Mouse (Mus musculus) forebrain, postnatal 0 days (tissue): ENCODE measurements around the gene Ulbp1. TPM values are rescaled to one million over a fixed set of nuclear protein-coding genes. Genes with fewer than 3 reads are reported as not detected.
A peak's percentile ranks its signal among the peaks of the same experiment; 100 is the strongest.
"Not testable (repeated sequence)": the region's sequence is repeated elsewhere in the genome, so short reads cannot be mapped to it uniquely, and the experiment has no call there.

Source experiments
- ATAC-seq: fragments of 200-750 bp; cut with Nextera tagmentation; 2 replicates; pipeline ENCODE4 v1.8.0; 2017; ENCODE audit warnings: mild to moderate bottlenecking, moderate library complexity
- DNase-seq: peaks from one replicate; pipeline ENCODE4 v3.0.0-alpha.2; 2015
- H3K27ac ChIP-seq: fragments of 300-500 bp; sonication (generic); 2 replicates; pipeline ENCODE4 v1.5.1; 2014; ENCODE audit warnings: low read depth, mild to moderate bottlenecking, antibody characterized with exemption, low read length, moderate library complexity, mixed read lengths
- H3K27me3 ChIP-seq: fragments of 300-500 bp; sonication (generic); 2 replicates; pipeline ENCODE4 v1.6.1; 2014; ENCODE audit warnings: mild to moderate bottlenecking, low read length, mixed read lengths; ENCODE audit not compliant: insufficient read depth
- H3K36me3 ChIP-seq: fragments of 300-500 bp; sonication (generic); 2 replicates; pipeline ENCODE4 v1.6.1; 2014; ENCODE audit warnings: mild to moderate bottlenecking, moderate library complexity; ENCODE audit not compliant: insufficient read depth
- H3K4me1 ChIP-seq: fragments of 300-500 bp; sonication (generic); 2 replicates; pipeline ENCODE4 v1.6.1; 2014; ENCODE audit warnings: antibody characterized with exemption; ENCODE audit not compliant: insufficient read depth
- H3K4me2 ChIP-seq: fragments of 300-500 bp; sonication (generic); 2 replicates; pipeline ENCODE4 v1.6.1; 2014; ENCODE audit warnings: low read depth, mild to moderate bottlenecking, moderate library complexity
- H3K4me3 ChIP-seq: fragments of 300-500 bp; sonication (generic); 2 replicates; pipeline ENCODE4 v1.5.1; 2014; ENCODE audit warnings: low read depth, low read length, mixed read lengths
- H3K9ac ChIP-seq: fragments of 300-500 bp; sonication (generic); 2 replicates; pipeline ENCODE4 v1.6.1; 2014; ENCODE audit warnings: mild to moderate bottlenecking
- H3K9me3 ChIP-seq: fragments of 300-500 bp; sonication (generic); 2 replicates; pipeline ENCODE4 v1.6.1; 2016; ENCODE audit warnings: low read length
- CTCF ChIP-seq: sonication (generic); IDR thresholded peaks from 2 replicates; pipeline ENCODE4 v1.5.1; 2016; ENCODE audit warnings: antibody characterized with exemption, control low read depth, low read depth
- WGBS: fragments of 180-500 bp; shearing (Covaris S2); extraction: QIAGEN DNeasy Blood & Tissue Kit; methylation state at CpG from one replicate; pipeline ENCODE4 v1.1.7; 2014; 5-methylcytosine and 5-hydroxymethylcytosine counted together
- polyA plus RNA-seq: library from polyadenylated mRNA; unstranded; fragments of >200 nt; fragmentation: Nextera tagmentation; extraction: Ambion mirVana; gene quantifications from 2 replicates; pipeline ENCODE4 v1.2.1, GENCODE M21; 2015
- total RNA-seq: library from RNA; depleted of rRNA; stranded (reverse); fragments of >200 nt; gene quantifications from 2 replicates; pipeline ENCODE4 v1.2.3, GENCODE M21; 2014; rRNA removed

Gene Ulbp1
- 0.54 and 3.5 TPM in 2 replicates for total RNA-seq
- polyA plus RNA-seq, result 0.17 and 0.18 TPM in 2 replicates

DNA sequence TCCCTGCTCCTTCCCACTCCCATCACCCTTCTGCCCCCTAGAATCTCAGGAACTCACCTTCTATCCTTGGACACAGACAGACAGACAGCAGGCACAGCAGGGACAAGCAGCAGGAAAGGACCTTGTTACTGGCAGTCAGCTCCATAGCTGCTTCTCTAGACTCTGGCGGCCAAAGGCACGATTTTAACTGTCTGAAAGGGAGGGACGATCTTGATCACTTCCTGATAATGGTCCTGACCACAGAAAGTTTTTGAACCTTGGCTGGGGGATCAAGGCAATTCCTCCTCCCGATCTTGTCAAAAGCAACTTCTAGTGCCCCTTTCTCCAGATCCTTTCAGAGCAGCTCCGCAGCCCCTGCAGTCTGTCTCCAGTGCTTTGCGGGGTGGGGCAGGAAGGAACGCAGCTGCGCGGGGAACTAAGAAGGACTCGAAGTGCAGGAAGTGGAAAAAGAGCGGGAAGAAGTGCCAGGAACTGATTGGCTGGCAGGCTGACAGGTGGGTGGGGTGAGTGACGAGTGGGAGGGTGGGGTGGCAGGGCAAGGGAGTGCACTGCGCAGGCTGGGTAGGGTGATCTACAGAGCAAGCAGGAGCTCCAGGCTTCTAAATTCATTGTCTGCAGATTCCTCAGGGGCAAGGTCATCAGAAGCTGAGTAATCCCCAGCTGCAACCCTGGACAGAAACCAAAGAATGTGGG lies at the start of gene Ulbp1:
TSS of gene Ulbp1 (minus strand) at position 442 of the 693 bp plus-strand sequence.
- no peaks in the 10 kb centered on the region for H3K9me3 ChIP-seq
- WGBS, result 73% methylated on average over 13 of the region's 13 CpGs
- H3K9ac ChIP-seq, result no peak within 1 kb of the TSS
- H3K4me1 ChIP-seq, result no peaks in the 10 kb centered on the region
- no peak within 1 kb of the TSS for H3K4me2 ChIP-seq
- H3K36me3 ChIP-seq, result no peaks in the 10 kb centered on the region
- ATAC-seq (no peak), DNase-seq (no peak)
- no peak within 1 kb of the TSS for H3K4me3 ChIP-seq
- H3K27me3 ChIP-seq, result no peaks in the 10 kb centered on the region
- TF ChIP-seq CTCF, result no peak
- no peak within 1 kb of the TSS for H3K27ac ChIP-seq

DNA sequence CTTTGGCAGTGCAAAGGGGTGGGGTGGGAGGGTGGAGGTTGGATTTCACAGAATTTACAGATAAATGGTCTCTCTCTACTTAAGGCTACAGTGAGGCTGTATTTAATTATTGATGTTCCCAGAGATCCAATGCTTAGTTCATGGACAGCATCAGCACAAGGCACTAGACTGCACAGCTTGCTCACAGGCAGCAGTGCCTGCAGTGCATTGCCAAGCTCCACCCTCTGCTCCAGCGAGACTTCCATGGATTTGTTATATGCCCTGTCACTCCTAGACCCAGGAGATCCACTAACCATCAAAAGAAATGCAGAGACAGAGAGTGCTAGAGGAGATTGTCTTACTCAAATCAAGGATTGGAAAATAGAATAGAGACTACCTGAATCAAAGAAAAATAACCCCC lies 24.7 kb upstream of the Ulbp1 start:
- H3K4me1 ChIP-seq, H3K4me3 ChIP-seq, H3K4me2 ChIP-seq, H3K27ac ChIP-seq, H3K27me3 ChIP-seq, DNase-seq, H3K9me3 ChIP-seq, H3K9ac ChIP-seq, H3K36me3 ChIP-seq: not testable (repeated sequence)
- peak; percentile 72 for ATAC-seq
- 28% methylated on average over 1 of the region's 1 CpGs for WGBS

DNA sequence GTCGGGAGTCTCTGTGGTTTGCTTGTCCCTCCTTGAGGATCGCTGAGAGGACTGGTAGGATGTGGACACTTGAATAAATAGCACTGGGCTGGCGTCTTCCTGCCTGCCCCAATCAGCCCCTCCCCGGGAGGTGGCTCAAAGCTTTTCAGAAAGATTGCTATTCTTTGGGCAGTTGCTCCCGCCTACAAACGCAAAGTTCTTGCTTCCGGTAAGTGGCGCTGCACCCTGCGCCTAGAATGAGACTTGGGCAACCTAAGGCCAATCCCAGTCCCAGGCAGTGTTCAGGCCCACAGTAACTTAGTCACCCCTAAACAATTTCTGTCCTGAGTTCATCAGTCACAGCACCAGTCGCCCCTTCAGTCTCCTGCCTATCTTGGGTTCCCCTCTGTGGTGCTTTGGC lies 18.9 kb upstream of the Ulbp1 start:
- H3K27ac ChIP-seq, H3K36me3 ChIP-seq, H3K9ac ChIP-seq, ATAC-seq, H3K27me3 ChIP-seq, H3K4me1 ChIP-seq, DNase-seq, H3K9me3 ChIP-seq, H3K4me3 ChIP-seq: not testable (repeated sequence)
- WGBS, result 7% methylated on average over 10 of the region's 10 CpGs
- H3K4me2 ChIP-seq, result 0 out of 2 replicates have a peak overlapping the region, but pooled peaks have one; percentile 8

DNA sequence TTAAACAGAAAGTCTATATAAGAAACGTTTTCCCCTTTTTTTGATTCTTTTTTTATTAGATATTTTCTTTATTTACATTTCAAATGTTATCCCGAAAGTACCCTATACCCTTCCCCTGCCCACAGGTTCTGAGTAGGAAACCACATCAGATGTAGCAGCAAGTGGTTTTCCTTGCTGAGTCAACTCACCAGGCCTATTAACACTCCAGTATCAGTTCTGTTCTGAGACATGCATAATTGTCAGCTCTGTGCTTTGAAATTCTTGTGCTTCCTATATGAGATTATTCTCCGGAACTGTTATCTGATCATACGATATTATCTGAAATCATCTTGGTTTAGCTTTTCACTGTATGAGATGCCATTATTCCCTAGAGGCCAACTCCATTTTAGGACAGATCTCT lies 10.2 kb upstream of the Ulbp1 start:
- TF ChIP-seq CTCF, result no peak
- DNase-seq, result no peak
- Histone ChIP-seq H3K4me1 (no peaks in the 10 kb centered on the region), H3K27ac (no peak overlapping the region), H3K9me3 (no peaks in the 10 kb centered on the region), H3K36me3 (no peaks in the 10 kb centered on the region), H3K4me3 (no peak overlapping the region), H3K9ac (no peak overlapping the region), H3K4me2 (no peak overlapping the region), H3K27me3 (no peaks in the 10 kb centered on the region)
- WGBS, result 70% methylated on average over 4 of the region's 4 CpGs
- ATAC-seq, result no peak

DNA sequence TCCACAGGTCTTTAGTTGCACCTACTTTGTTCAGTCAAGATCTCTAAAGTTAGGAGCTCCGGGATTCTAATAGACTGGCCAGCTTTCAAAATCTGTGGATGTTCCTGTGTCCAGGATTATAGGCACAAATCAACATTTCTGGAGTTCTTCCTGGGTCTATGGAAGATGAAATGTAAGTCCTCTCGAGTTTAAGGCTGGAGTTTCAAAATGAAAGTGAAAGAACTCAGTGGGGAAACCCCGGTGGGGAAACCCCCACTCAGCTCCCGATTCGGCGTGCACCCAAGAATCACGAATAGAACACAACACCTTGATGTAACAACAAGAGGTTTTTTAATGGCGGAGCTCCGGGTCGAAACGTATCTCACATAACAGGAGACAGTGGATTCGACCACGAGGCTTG lies 787 bp upstream of the Ulbp1 start:
- not testable (repeated sequence) for H3K4me2 ChIP-seq, H3K4me1 ChIP-seq

DNA sequence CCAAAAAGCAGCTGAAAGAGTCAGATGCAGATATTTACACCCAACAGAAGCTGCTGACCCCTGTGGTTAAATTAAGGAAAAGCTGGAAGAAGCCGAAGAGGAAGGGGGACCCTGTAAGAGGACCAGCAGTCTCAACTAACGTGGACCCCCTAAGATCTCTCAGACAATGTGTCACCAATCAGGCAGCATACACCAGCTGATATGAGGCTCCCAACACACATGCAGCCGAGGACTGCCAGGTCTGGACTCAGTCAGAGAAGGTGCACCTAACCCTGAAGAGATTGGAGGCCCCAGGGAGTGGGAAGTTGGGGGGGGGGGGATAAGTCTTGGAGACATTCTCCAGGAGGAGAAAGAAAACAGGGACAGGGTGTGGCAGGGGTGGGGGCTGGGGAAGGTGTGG lies 1.8 kb downstream of the Ulbp1 start:
- H3K9ac ChIP-seq, result no peak overlapping the region
- no peak overlapping the region for H3K4me2 ChIP-seq
- no peak overlapping the region for H3K4me3 ChIP-seq
- DNase-seq (no peak), ATAC-seq (no peak)
- H3K27ac ChIP-seq, result no peak overlapping the region
- no peaks in the 10 kb centered on the region for H3K36me3 ChIP-seq
- 79% methylated on average over 3 of the region's 3 CpGs for WGBS
- H3K4me1 ChIP-seq, result no peaks in the 10 kb centered on the region
- no peak for TF ChIP-seq CTCF
- H3K27me3 ChIP-seq, result no peaks in the 10 kb centered on the region
- no peaks in the 10 kb centered on the region for H3K9me3 ChIP-seq

More for the DNA sequence above, 787 bp upstream of the Ulbp1 start:
- H3K4me3 ChIP-seq, H3K27ac ChIP-seq, ATAC-seq, H3K27me3 ChIP-seq, H3K9me3 ChIP-seq, H3K36me3 ChIP-seq, DNase-seq, H3K9ac ChIP-seq: not testable (repeated sequence)
- WGBS, result 88% methylated on average over 7 of the region's 13 CpGs

DNA sequence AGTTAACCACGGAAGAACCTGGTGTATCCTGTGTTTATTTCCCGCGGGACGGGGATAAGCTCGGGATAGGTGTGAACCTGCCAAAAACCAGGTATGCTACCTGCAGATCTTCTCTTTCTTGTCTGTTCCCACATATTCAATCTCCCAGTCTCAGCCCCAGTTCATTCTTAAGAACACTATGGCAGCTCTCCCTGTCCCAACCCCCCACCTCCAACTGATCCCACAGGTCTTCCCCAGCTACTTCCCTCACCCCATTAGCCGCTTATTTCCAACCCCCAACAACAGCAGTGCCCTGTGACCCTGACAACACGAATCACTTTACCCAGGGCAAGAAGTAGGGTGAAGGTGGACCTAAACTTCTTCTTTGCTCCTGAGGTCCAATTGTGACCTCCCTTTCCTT lies 3.0 kb downstream of the Ulbp1 start:
- DNase-seq, result no peak
- TF ChIP-seq CTCF, result no peak
- no peak overlapping the region for H3K4me3 ChIP-seq

More for the DNA sequence above, 3.0 kb downstream of the Ulbp1 start:
- 12% methylated on average over 7 of the region's 7 CpGs for WGBS
- no peaks in the 10 kb centered on the region for H3K27me3 ChIP-seq
- H3K9ac ChIP-seq, result no peak overlapping the region
- no peaks in the 10 kb centered on the region for H3K4me1 ChIP-seq
- no peak overlapping the region for H3K27ac ChIP-seq
- no peaks in the 10 kb centered on the region for H3K36me3 ChIP-seq
- H3K4me2 ChIP-seq, result peak overlapping the region; percentile 28
- no peaks in the 10 kb centered on the region for H3K9me3 ChIP-seq
- ATAC-seq, result no peak
